Mouse (Mus musculus): ENCODE results near the gene Olfr288. TPM values are rescaled to one million over a fixed set of nuclear protein-coding genes. Genes with fewer than 3 reads are reported as not detected.

Olfr288 gene
- polyA plus RNA-seq, 1 experiment from 2014 or later: not detected

DNA sequence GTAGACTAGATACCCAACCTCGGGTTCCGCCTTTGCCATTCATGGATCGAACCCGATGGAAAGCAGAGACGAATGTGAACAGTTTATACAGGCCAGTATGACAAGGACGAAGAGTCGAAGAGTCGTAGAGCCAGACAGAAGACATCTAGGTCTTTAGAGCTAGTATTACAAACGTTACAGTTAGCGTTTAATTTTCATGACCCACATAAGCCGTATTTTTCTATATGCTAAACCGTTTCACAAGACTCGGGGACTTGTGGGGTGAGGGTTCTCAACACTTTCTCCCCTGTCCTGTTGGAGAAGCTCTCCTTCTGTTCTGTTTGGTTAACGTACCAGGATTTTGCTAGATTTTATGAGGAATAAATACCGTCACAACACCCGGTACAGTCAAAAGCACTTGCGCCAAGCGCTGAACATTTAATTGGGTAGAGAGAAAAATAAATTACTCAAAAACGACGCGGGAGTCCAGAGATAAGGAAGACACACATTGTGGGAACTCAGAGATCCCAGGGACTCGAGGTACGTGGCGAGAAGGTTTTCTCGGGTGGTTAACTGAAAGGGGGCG, 14.7 kb downstream of the Olfr288 start:
- Histone ChIP-seq H3K4me1 (peaks cover 16% of the 10 kb centered on the region), H3K27ac (replicated peaks) (peak overlapping the region; percentile 45), H3K4me3 (peak overlapping the region; percentile 64), H3K9me3 (no peaks in the 10 kb centered on the region), H3K36me3 (replicated peaks) (no peaks in the 10 kb centered on the region), H3K27me3 (replicated peaks; ENCODE audit: low read depth, poor library complexity, severe bottlenecking) (peaks cover 32% of the 10 kb centered on the region)
- no peak for DNase-seq (ENCODE audit: low spot score)
- WGBS: 5% methylated on average over 26 of the region's 26 CpGs

DNA sequence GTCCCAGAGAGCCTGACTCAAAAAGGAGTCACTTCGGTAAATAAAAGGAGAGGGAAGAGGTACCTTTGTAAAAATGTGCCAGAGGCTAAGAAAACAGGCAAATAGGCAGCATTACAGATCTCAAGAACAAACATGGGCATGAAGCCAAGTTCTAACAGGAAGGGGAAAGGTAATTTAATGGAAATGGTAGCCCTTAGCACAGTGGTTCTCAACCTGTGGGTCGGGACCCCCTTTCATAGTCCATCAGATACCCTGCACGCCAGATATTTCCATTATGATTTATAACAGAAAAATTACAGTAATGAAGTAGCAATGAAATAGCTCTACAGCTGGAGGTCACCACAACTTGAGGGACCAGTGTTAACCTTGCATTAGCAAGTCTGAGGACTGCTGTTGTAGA, 18.0 kb downstream of the Olfr288 start:
- Histone ChIP-seq H3K27ac (replicated peaks) (no peak overlapping the region), H3K36me3 (replicated peaks) (no peaks in the 10 kb centered on the region), H3K4me3 (no peak overlapping the region), H3K4me1 (peaks cover 14% of the 10 kb centered on the region), H3K9me3 (no peaks in the 10 kb centered on the region), H3K27me3 (replicated peaks; ENCODE audit: low read depth, poor library complexity, severe bottlenecking) (peaks cover 52% of the 10 kb centered on the region)
- no peak for DNase-seq (ENCODE audit: low spot score)
- whole genome bisulfite sequencing: 85% methylated on average over 3 of the region's 3 CpGs

DNA sequence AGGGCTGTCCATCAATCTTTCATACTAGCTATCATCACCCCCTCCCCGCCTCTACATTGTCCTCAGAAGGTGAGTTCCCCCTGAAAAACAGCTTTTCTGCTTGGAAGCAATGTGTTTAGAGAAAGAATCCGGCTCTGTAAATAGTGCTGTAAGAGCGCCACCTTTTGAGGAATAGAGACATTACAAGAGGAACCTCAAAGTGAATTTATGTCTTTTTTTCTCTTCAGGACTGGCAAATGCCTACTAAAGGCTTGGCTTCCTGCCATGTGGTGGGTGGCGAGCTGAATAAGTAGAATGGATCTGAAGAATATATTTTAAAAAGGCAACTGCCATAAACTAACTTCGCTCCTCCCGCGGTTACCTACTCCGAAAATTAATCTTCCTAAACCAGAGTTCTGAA, 21.5 kb downstream of the Olfr288 start:
- Histone ChIP-seq H3K27me3 (replicated peaks; ENCODE audit: low read depth, poor library complexity, severe bottlenecking) (peaks cover 71% of the 10 kb centered on the region), H3K9me3 (no peaks in the 10 kb centered on the region), H3K4me3 (no peak overlapping the region), H3K27ac (replicated peaks) (no peak overlapping the region), H3K4me1 (peaks cover 6% of the 10 kb centered on the region), H3K36me3 (replicated peaks) (no peaks in the 10 kb centered on the region)
- 41% methylated on average over 8 of the region's 8 CpGs for WGBS
- DNase-seq (ENCODE audit: low spot score): no peak

DNA sequence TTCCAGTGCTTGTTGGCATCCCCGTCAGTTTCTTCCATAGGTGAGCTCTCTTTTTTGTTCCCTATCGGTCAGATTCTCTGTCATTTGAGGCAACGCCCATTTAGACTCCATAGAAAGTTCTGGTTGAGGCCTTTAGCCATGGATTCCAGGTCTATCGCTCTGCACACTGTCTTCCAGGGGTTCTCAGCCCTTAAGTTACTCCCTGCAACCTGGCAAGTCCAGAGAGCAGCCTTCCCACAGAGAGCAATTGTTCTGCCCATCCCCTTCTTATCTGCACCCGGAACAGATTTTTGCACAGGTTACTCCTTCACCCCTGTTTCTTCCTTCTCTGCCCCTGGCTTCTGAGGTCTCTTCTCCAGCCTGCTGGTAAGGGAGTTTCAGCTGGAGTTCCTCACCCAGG, 23.2 kb downstream of the Olfr288 start:
- H3K36me3 ChIP-seq (replicated peaks): no peaks in the 10 kb centered on the region
- H3K9me3 ChIP-seq: no peaks in the 10 kb centered on the region
- peaks cover 22% of the 10 kb centered on the region for H3K4me1 ChIP-seq
- DNase-seq (ENCODE audit: low spot score): no peak
- no peak overlapping the region for H3K4me3 ChIP-seq
- peaks cover 74% of the 10 kb centered on the region for H3K27me3 ChIP-seq (replicated peaks; ENCODE audit: low read depth, poor library complexity, severe bottlenecking)
- WGBS: 71% methylated on average over 5 of the region's 5 CpGs
- no peak overlapping the region for H3K27ac ChIP-seq (replicated peaks)

DNA sequence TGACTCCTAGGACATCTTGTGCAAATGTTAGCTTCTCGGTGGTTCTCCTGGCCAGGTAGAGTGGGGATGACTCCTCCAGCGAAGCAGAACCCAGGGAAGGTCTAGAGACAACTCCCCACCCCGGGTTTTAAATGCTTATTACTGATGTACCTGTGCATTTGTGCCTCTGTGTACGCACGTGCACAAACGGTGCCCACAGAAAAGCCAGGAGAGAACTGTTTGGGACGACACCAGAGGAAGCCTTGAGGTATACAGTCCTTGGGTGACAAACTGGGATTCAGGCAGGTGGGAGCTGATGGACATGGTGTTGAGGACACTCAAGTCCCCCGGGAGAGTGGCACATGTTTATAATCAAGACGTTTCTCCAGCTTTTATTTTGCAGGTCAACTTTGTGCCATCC, 24.4 kb downstream of the Olfr288 start:
- Histone ChIP-seq H3K4me1 (peaks cover 28% of the 10 kb centered on the region), H3K27ac (replicated peaks) (no peak overlapping the region), H3K4me3 (no peak overlapping the region), H3K36me3 (replicated peaks) (no peaks in the 10 kb centered on the region), H3K27me3 (replicated peaks; ENCODE audit: low read depth, poor library complexity, severe bottlenecking) (peaks cover 84% of the 10 kb centered on the region), H3K9me3 (no peaks in the 10 kb centered on the region)
- DNase-seq (ENCODE audit: low spot score): no peak
- WGBS: 72% methylated on average over 9 of the region's 9 CpGs

DNA sequence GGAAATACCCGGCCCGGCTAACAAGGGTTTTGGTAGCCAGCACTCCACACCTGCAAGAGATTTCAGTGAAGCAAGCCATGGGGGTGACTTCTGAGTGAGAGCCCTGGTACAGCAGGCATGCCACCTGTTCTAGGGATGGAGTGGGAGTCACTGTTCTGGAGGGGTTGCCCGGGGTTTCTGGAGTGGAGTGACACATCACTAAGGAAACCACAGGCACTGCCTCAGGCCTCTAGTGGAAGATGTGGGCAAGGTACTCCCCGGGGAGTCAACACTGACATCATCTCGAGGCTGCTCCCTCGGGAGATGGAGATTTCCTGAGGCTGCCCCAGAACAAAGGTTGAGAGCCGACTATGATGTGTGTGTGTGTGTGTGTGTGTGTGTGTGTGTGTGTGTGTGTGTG, 25.0 kb downstream of the Olfr288 start:
- Histone ChIP-seq H3K4me3 (no peak overlapping the region), H3K4me1 (peaks cover 28% of the 10 kb centered on the region), H3K27me3 (replicated peaks; ENCODE audit: low read depth, poor library complexity, severe bottlenecking) (peaks cover 89% of the 10 kb centered on the region), H3K36me3 (replicated peaks) (no peaks in the 10 kb centered on the region), H3K9me3 (no peaks in the 10 kb centered on the region), H3K27ac (replicated peaks) (no peak overlapping the region)
- DNase-seq (ENCODE audit: low spot score): no peak
- 41% methylated on average over 7 of the region's 7 CpGs for WGBS

DNA sequence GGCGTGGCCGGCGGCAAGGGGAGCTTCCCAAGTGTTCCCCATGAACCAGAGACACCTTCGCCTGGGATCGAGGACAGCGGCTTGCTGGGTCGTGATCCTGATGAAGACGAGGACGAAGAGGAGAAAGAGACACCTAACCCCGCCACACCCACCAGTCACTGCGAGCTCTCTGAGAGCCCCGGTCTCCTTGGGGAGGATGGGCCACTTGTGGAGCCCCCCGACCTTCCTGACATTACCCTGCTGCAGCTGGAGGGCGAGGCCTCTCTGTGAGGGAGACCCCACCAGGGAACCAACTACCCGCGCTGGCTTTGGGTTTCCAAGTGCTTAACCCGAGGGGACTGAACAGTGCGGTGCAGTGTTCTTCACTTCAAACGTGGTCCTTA, 26.7 kb downstream of the Olfr288 start:
- Histone ChIP-seq H3K9me3 (no peaks in the 10 kb centered on the region), H3K36me3 (replicated peaks) (no peaks in the 10 kb centered on the region), H3K4me3 (peak overlapping the region; percentile 66), H3K27me3 (replicated peaks; ENCODE audit: low read depth, poor library complexity, severe bottlenecking) (peaks cover 93% of the 10 kb centered on the region), H3K27ac (replicated peaks) (peak overlapping the region; percentile 73; the same call in 1 of the 2 replicates), H3K4me1 (peaks cover 28% of the 10 kb centered on the region)
- 4% methylated on average over 19 of the region's 19 CpGs for WGBS
- DNase-seq (ENCODE audit: low spot score): peak; percentile 33

DNA sequence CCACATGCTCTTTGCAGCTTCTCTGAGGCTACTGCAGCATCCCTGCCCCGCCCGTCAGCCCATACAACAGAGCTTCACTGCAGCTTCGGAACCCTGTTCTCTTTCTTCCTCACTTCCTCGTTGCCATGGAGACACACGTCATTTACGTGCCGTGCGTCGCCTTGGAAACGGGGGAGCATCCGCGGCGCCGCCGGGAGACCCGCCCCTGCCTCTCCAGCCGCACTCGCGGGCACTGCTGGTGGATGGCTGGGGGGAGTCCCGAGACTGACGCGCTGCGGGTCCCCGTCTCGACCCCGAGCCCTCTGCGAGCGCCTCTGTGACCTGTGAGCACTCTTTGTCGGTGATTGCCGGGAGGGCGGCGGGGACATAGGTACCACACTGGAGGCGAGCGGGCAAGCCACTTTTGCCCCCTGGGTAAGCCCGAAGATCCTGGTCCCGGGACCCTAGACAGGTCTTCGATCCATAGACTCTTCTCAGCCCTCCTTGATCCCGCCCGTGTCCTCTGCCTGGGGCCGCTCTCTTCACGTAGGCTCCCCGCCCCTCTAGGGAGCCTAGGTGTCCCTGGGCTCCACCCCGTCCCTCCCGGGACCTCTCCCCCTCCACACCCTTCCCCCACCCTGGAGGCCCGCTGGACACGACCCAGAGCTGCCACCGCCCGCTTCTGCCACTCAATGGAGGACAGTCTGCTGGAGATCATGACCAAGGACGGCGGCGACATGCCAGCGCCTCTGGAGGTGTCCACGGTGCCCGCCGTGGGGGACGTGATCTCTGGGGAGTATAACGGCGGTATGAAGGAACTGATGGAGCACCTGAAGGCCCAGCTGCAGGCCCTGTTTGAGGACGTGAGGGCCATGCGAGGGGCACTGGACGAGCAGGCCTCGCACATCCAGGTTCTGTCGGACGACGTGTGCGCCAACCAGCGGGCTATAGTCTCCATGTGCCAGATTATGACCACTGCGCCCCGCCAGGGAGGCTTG, 27.4 kb downstream of the Olfr288 start:
- H3K4me3 ChIP-seq: peak overlapping the region; percentile 66
- no peaks in the 10 kb centered on the region for H3K9me3 ChIP-seq
- 1% methylated on average over 69 of the region's 69 CpGs for WGBS
- peak overlapping the region; percentile 73 for H3K27ac ChIP-seq (replicated peaks)
- peaks cover 28% of the 10 kb centered on the region for H3K4me1 ChIP-seq
- peak; percentile 91 for DNase-seq (ENCODE audit: low spot score)
- H3K27me3 ChIP-seq (replicated peaks; ENCODE audit: low read depth, poor library complexity, severe bottlenecking): peaks cover 87% of the 10 kb centered on the region
- no peaks in the 10 kb centered on the region for H3K36me3 ChIP-seq (replicated peaks)

DNA sequence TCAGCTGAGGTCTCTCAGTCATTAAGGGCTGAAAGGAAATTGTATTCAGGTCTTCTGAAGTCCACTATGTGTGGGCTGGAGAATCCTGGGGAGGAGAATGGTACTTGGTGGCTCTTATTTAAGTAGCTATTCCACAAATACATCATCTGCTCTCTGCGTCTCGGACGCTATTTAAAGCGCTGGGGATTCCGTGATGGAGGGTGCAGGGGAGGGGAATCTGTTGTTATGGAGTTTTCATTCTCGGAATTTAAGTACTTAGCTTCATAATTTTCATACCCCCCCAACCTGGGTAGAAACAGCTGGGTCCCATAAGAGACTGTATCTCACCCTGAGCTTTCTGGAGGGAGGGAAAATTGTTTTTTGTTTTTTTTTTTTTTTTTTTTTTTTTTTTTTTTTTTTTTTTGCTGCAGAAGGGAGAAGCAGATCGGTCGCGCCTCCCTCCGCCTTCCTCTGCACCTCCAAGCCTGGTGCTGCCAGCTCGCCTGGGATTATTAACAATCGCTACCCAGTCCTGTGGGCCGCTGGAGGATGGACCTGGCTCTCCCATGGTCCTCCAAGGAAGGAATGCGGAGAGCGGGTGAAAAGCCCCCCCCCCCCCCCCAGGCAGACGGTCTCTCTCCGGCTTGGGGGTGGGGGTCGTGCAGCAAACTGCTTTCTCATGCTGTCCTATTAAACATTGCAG, 28.2 kb downstream of the Olfr288 start, which contains the start of gene Ccdc184:
Gene Ccdc184 (plus strand): TSS at position 196 of the 682 bp plus-strand sequence.
- H3K9me3 ChIP-seq: no peaks in the 10 kb centered on the region
- no peaks in the 10 kb centered on the region for H3K36me3 ChIP-seq (replicated peaks)
- peaks cover 79% of the 10 kb centered on the region for H3K27me3 ChIP-seq (replicated peaks; ENCODE audit: low read depth, poor library complexity, severe bottlenecking)
- H3K4me1 ChIP-seq: peaks cover 28% of the 10 kb centered on the region
- no peak for DNase-seq (ENCODE audit: low spot score)
- peak within 1 kb of the TSS; percentile 73 for H3K27ac ChIP-seq (replicated peaks)
- peak within 1 kb of the TSS; percentile 66 for H3K4me3 ChIP-seq
- WGBS: 5% methylated on average over 18 of the region's 18 CpGs

DNA sequence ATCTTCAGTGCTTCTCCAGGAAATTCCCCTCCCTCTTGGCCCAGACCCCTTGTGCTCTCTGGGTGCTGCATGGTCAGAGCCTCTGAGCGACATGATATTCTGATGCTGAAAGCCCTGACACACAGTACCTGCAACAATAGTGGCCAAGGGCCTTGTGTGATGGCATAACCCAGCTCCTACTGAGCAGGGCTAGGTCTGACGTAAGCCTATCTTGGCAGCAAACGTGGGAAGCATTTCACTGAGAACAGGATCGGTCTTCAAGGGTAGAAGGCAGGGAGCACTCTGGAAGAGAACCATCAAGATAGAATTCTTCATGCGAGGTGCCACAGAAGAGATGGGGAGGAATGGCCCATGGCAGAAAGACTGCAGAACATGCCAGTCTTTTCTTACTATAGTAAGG, 29.8 kb downstream of the Olfr288 start, which contains the start of gene Asb8:
Gene Asb8 (minus strand): TSS at position 101 of the 400 bp plus-strand sequence.
- no peak for DNase-seq (ENCODE audit: low spot score)
- peaks cover 37% of the 10 kb centered on the region for H3K4me1 ChIP-seq
- H3K4me3 ChIP-seq: no peak within 1 kb of the TSS
- H3K9me3 ChIP-seq: no peaks in the 10 kb centered on the region
- peaks cover 63% of the 10 kb centered on the region for H3K27me3 ChIP-seq (replicated peaks; ENCODE audit: low read depth, poor library complexity, severe bottlenecking)
- WGBS: 80% methylated on average over 5 of the region's 5 CpGs
- no peaks in the 10 kb centered on the region for H3K36me3 ChIP-seq (replicated peaks)
- H3K27ac ChIP-seq (replicated peaks): no peak within 1 kb of the TSS

DNA sequence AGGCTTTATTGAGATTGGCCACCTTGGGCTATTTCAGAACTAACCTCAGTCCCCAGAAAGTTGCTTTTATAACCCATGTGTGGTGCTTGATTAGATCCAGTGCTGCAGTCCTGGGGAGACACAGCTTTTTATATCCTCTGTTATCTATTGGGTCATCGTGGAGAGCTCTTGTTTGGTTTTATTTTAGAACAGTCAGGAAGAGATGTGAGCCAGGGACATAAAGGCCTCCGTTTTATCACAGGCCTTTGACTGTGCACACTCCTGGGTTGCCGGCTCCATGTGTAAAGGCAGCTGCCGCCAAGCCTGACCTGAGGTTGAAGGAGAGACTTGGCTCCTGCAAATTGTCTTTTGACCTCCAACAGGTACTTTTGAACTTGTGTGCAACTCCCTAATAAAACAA, 32.8 kb downstream of the Olfr288 start:
- DNase-seq (ENCODE audit: low spot score): no peak
- no peak overlapping the region for H3K27ac ChIP-seq (replicated peaks)
- peaks cover 33% of the 10 kb centered on the region for H3K27me3 ChIP-seq (replicated peaks; ENCODE audit: low read depth, poor library complexity, severe bottlenecking)
- H3K9me3 ChIP-seq: no peaks in the 10 kb centered on the region
- H3K36me3 ChIP-seq (replicated peaks): no peaks in the 10 kb centered on the region
- no peak overlapping the region for H3K4me3 ChIP-seq
- WGBS: 78% methylated on average over 4 of the region's 4 CpGs
- peaks cover 20% of the 10 kb centered on the region for H3K4me1 ChIP-seq

DNA sequence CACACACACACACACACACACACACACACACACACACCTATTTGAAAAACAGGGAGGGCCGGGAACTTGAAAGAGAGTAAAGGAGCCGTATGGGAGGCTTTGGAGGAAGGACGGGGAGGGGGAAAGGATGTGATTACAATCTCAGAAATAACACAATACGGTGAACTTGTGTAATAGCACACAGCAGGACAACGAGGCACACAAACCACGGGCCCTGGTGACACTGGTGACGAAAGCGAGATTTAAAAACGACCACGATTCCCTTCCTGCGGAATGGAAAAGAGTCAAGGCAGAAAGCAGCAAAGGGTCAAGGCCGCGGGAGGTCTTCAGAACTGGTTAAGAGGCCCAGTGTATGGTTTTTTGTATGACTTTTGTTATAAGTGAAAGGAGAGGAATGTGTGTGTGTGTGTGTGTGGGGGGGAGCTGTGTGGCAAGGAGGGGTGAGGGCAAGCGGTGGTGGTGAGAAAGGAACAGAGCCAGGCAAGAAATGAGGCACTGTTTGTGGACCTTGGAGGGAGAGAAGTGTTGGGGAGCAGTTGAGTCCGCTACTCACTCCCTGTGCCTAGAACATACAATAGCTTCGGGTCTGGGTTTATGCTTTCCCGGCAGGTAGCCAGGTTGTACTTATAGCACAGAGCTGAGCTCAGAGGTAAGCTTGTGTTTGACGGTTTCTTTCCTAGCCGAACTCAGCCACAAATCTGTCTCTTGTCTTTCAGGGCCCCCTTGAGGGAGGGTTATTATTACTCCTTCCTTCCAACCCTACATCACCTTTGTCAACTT, 34.1 kb downstream of the Olfr288 start:
- H3K27ac ChIP-seq (replicated peaks): no peak overlapping the region
- no peak for DNase-seq (ENCODE audit: low spot score)

More for the DNA sequence above, 34.1 kb downstream of the Olfr288 start:
- Histone ChIP-seq H3K36me3 (replicated peaks) (no peaks in the 10 kb centered on the region), H3K4me1 (peaks cover 10% of the 10 kb centered on the region), H3K4me3 (no peak overlapping the region), H3K27me3 (replicated peaks; ENCODE audit: low read depth, poor library complexity, severe bottlenecking) (peaks cover 20% of the 10 kb centered on the region), H3K9me3 (no peaks in the 10 kb centered on the region)
- WGBS: 73% methylated on average over 19 of the region's 19 CpGs
